Mouse (Mus musculus) myocyte (in vitro differentiated cells): ENCODE measurements at regions not wholly inside any gene's neighbourhood (a gene's known extent, or its start where the extent isn't known, plus 50 kb on each side); places are given as distances from the start of the nearest gene placed in this dataset.

Source experiments
- E2F4 ChIP-seq: IDR thresholded peaks from one replicate; pipeline ENCODE4 v1.6.1; 2011; ENCODE audit warnings: mild to moderate bottlenecking, control low read depth, moderate library complexity; ENCODE audit not compliant: insufficient read depth
- MAX ChIP-seq: IDR thresholded peaks from one replicate; pipeline ENCODE4 v1.6.1; 2011; ENCODE audit warnings: low read depth, mild to moderate bottlenecking, control low read depth
- MYOD1 ChIP-seq, 3 experiments: IDR thresholded peaks; one replicate each; pipeline ENCODE4 v1.6.1; 2011; ENCODE audit warnings: control low read depth in 2 of 3, low read depth in 2 of 3, mild to moderate bottlenecking in 2 of 3, moderate library complexity in 1 of 3; ENCODE audit not compliant: insufficient read length in 2 of 3, control insufficient read depth in 1 of 3
- POLR2A ChIP-seq: IDR thresholded peaks from one replicate; pipeline ENCODE4 v1.6.1; 2011; ENCODE audit warnings: low read depth, mild to moderate bottlenecking, control low read depth, moderate library complexity; ENCODE audit not compliant: insufficient read length
- TCF12 ChIP-seq: IDR thresholded peaks from one replicate; pipeline ENCODE4 v1.6.1; 2011; ENCODE audit warnings: mild to moderate bottlenecking, control low read depth; ENCODE audit not compliant: poor library complexity, insufficient read depth, severe bottlenecking
- USF1 ChIP-seq: IDR thresholded peaks from one replicate; pipeline ENCODE4 v1.6.1; 2011; ENCODE audit warnings: low read depth, mild to moderate bottlenecking, control low read depth, moderate library complexity

DNA sequence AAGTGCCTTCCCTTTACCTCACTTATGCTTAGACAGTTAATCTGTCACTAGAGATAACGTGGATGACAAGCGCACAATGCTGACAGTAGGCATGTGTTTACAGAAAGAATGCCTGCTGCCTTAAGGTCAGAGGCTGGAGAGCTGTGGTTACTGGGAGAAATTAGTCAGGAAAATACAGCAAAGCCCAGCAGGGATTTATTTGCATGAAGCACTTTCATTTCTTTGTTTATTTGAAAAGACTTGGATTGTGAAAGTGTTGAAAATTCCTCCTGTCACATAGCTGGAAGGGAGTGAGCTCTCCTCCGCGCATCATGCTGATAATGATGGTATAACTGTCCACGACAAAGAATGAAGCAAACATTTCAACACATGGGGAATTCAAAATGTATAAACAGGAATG is 237.5 kb upstream of the Speer4f2 start:
- TF ChIP-seq MAX = no peak
- TF ChIP-seq POLR2A = no peak
- TF ChIP-seq MYOD1 (IDR thresholded peaks at IDR 0.05; ENCODE audit: control insufficient read depth in 1 of 3, insufficient read length in 2 of 3, low read depth in 2 of 3) = no peak
- TF ChIP-seq TCF12 = no peak
- no peak for TF ChIP-seq E2F4
- TF ChIP-seq USF1 = no peak
